Mouse (Mus musculus): ENCODE measurements at regions not wholly inside any gene's neighbourhood (a gene's known extent, or its start where the extent isn't known, plus 50 kb on each side); places are given as distances from the start of the nearest gene placed in this dataset.

GRCm38 (mm10) chr1:177643662-177644061, 86.0 kb upstream of the 1700016C15Rik start:
- ATAC-seq (ENCODE audit: insufficient read depth): no peak
- WGBS (ENCODE audit: insufficient replicate concordance): 69% methylated on average over 3 of the region's 3 CpGs
- Histone ChIP-seq H3K27me3 (no peaks in the 10 kb centered on the region), H3K4me1 (replicated peaks) (no peaks in the 10 kb centered on the region), H3K36me3 (replicated peaks) (no peaks in the 10 kb centered on the region), H3K4me3 (replicated peaks) (no peak overlapping the region), H3K9me3 (replicated peaks) (no peaks in the 10 kb centered on the region), H3K27ac (replicated peaks) (no peak overlapping the region), H3K9ac (no peak overlapping the region), H3K4me2 (no peak overlapping the region)

- Histone ChIP-seq H3K4me1 (replicated peaks) (no peaks in the 10 kb centered on the region), H3K4me3 (replicated peaks) (no peak overlapping the region), H3K27ac (replicated peaks) (no peak overlapping the region), H3K9me3 (replicated peaks) (no peaks in the 10 kb centered on the region), H3K27me3 (no peaks in the 10 kb centered on the region), H3K36me3 (replicated peaks) (no peaks in the 10 kb centered on the region), H3K9ac (no peak overlapping the region), H3K4me2 (no peak overlapping the region)
- ATAC-seq (ENCODE audit: insufficient read depth): no peak
- WGBS (ENCODE audit: insufficient replicate concordance): 54% methylated on average over 4 of the region's 4 CpGs
Measured at GRCm38 (mm10) chr1:177644214-177644613, 85.4 kb upstream of the 1700016C15Rik start.

- no peak overlapping the region for H3K27ac ChIP-seq (replicated peaks)
- WGBS (ENCODE audit: insufficient replicate concordance): 68% methylated on average over 4 of the region's 4 CpGs
- no peak overlapping the region for H3K4me2 ChIP-seq
- H3K36me3 ChIP-seq (replicated peaks): no peaks in the 10 kb centered on the region
- ATAC-seq (ENCODE audit: insufficient read depth): no peak
- H3K27me3 ChIP-seq: no peaks in the 10 kb centered on the region
- no peak overlapping the region for H3K4me3 ChIP-seq (replicated peaks)
- H3K4me1 ChIP-seq (replicated peaks): no peaks in the 10 kb centered on the region
- no peak overlapping the region for H3K9ac ChIP-seq
- no peaks in the 10 kb centered on the region for H3K9me3 ChIP-seq (replicated peaks)
Measured at GRCm38 (mm10) chr1:177645327-177645726, 84.3 kb upstream of the 1700016C15Rik start.

GRCm38 (mm10) chr1:177645897-177646535, 83.6 kb upstream of the 1700016C15Rik start:
- no peaks in the 10 kb centered on the region for H3K27me3 ChIP-seq
- WGBS (ENCODE audit: insufficient replicate concordance): 73% methylated on average over 5 of the region's 5 CpGs
- no peaks in the 10 kb centered on the region for H3K4me1 ChIP-seq (replicated peaks)
- H3K9me3 ChIP-seq (replicated peaks): no peaks in the 10 kb centered on the region
- H3K36me3 ChIP-seq (replicated peaks): no peaks in the 10 kb centered on the region
- H3K4me3 ChIP-seq (replicated peaks): no peak overlapping the region
- H3K27ac ChIP-seq (replicated peaks): no peak overlapping the region
- H3K4me2 ChIP-seq: no peak overlapping the region
- H3K9ac ChIP-seq: no peak overlapping the region
- ATAC-seq (ENCODE audit: insufficient read depth): no peak

- no peak overlapping the region for H3K9ac ChIP-seq
- no peaks in the 10 kb centered on the region for H3K36me3 ChIP-seq (replicated peaks)
- no peak overlapping the region for H3K4me2 ChIP-seq
- H3K27me3 ChIP-seq: no peaks in the 10 kb centered on the region
- H3K4me1 ChIP-seq (replicated peaks): no peaks in the 10 kb centered on the region
- no peak overlapping the region for H3K4me3 ChIP-seq (replicated peaks)
- no peak overlapping the region for H3K27ac ChIP-seq (replicated peaks)
- no peaks in the 10 kb centered on the region for H3K9me3 ChIP-seq (replicated peaks)
- no peak for ATAC-seq (ENCODE audit: insufficient read depth)
- WGBS (ENCODE audit: insufficient replicate concordance): 63% methylated on average over 1 of the region's 1 CpGs
Measured at GRCm38 (mm10) chr1:177647876-177648275, 81.7 kb upstream of the 1700016C15Rik start.

DNA sequence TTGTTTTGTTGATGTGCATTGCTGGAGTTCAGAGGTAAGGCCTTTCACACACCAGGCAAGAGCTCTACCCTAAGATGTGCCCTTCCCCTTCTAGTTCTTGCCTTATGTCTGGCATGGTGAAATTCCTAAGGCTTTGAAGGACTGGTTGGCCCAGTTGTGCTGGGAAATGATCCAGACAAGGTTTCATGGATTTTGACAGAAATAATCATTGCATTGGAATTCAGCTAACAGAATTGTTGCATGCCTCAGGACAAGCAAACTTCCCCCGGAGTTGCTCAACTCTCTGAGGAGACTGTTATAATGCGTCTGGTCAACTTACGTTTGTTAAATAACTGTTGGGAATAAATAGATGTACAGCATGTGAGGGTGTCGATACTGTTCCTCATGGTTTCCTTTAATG, 80.6 kb upstream of the 1700016C15Rik start:
- no peaks in the 10 kb centered on the region for H3K36me3 ChIP-seq (replicated peaks)
- H3K27me3 ChIP-seq: no peaks in the 10 kb centered on the region
- no peak overlapping the region for H3K9ac ChIP-seq
- no peak overlapping the region for H3K4me3 ChIP-seq (replicated peaks)
- H3K4me2 ChIP-seq: no peak overlapping the region
- no peak for ATAC-seq (ENCODE audit: insufficient read depth)
- H3K9me3 ChIP-seq (replicated peaks): no peaks in the 10 kb centered on the region
- H3K27ac ChIP-seq (replicated peaks): no peak overlapping the region
- no peaks in the 10 kb centered on the region for H3K4me1 ChIP-seq (replicated peaks)
- WGBS (ENCODE audit: insufficient replicate concordance): 66% methylated on average over 4 of the region's 4 CpGs

- Histone ChIP-seq H3K27me3 (no peaks in the 10 kb centered on the region), H3K36me3 (replicated peaks) (no peaks in the 10 kb centered on the region), H3K9me3 (replicated peaks) (no peaks in the 10 kb centered on the region), H3K4me2 (no peak overlapping the region), H3K4me3 (replicated peaks) (no peak overlapping the region), H3K27ac (replicated peaks) (no peak overlapping the region), H3K9ac (no peak overlapping the region), H3K4me1 (replicated peaks) (no peaks in the 10 kb centered on the region)
- 57% methylated on average over 5 of the region's 5 CpGs for WGBS (ENCODE audit: insufficient replicate concordance)
- ATAC-seq (ENCODE audit: insufficient read depth): no peak
Measured at GRCm38 (mm10) chr1:177651219-177651618, 78.4 kb upstream of the 1700016C15Rik start.

DNA sequence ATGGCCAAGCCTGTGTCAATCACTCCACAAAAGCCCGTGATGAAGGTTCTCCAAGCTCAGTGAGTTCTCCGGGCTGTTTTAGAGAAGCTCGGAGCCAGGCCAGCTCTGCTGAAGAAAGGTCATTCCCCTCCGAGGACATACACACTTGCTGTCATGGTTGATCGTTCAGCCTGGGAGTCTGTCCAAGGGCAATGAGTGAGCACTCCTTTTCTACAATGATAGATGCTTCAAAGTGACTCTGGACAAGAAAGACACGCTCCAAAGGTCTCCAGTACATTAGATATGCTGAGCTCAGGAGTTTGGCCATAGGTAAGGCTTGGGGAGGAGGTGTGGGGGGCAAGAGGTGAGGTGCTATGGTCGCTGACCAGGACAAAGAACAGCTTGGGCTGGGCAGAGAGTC, 66.5 kb upstream of the 1700016C15Rik start:
- WGBS (ENCODE audit: insufficient replicate concordance): 58% methylated on average over 7 of the region's 7 CpGs
- Histone ChIP-seq H3K9me3 (replicated peaks) (no peaks in the 10 kb centered on the region), H3K36me3 (replicated peaks) (no peaks in the 10 kb centered on the region), H3K9ac (no peak overlapping the region), H3K27me3 (no peaks in the 10 kb centered on the region), H3K4me3 (replicated peaks) (no peak overlapping the region), H3K27ac (replicated peaks) (no peak overlapping the region), H3K4me1 (replicated peaks) (no peaks in the 10 kb centered on the region), H3K4me2 (no peak overlapping the region)
- ATAC-seq (ENCODE audit: insufficient read depth): no peak

DNA sequence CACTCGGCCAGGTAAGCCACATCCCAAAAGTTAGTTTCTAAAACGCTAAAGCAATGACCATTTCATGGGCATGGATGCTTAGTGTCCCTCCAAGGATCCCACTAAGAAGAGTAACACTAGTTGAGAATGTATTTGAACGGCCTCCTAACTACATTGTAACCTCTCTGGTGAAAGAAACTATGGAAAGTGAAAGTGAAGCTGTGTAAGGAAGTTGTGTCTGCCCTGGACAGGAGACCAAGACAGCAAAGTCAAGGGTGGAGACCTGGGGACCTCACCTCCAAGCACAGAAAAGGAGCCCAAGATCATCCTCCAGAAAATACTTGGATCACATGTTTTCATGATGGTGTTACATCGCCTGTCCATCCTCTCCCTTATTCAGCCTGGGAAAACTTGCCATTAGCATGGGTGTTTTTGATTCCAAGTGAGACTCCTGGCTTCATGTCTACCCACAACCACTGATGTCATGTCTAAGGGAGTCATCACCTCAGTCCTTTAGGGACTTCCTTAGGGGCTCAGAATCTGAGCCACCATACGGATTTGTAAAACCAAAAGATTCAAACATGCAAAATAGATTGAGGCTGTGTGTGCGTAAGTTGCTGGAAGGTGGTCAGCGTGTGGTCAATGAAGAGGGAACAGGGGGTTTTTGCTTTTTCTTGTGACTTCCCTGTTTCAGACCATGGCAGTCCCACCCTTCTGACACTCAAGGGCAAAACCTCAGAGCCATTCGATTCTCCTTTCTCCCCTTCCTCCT, 62.4 kb upstream of the 1700016C15Rik start:
- WGBS (ENCODE audit: insufficient replicate concordance): 42% methylated on average over 8 of the region's 8 CpGs

DNA sequence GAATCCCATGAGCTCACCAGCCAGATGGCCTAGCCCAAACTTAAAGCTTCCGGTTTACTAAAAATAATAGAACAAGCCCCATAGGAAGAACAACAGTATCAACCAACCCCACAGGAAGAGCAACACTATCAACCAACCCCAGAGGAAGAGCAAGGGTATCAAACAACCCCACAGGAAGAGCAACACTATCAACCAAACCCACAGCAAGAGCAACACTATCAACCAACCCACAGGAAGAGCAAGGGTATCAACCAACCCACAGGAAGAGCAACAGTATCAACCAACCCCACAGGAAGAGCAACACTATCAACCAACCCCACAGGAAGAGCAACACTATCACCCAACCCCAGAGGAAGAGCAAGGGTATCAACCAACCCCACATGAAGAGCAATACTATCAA, 59.0 kb upstream of the 1700016C15Rik start:
- no peak overlapping the region for H3K4me3 ChIP-seq (replicated peaks)
- no peak overlapping the region for H3K4me2 ChIP-seq
- H3K4me1 ChIP-seq (replicated peaks): no peaks in the 10 kb centered on the region
- WGBS (ENCODE audit: insufficient replicate concordance): 48% methylated on average over 1 of the region's 1 CpGs
- H3K9ac ChIP-seq: no peak overlapping the region
- H3K27ac ChIP-seq (replicated peaks): no peak overlapping the region
- H3K9me3 ChIP-seq (replicated peaks): no peaks in the 10 kb centered on the region
- no peaks in the 10 kb centered on the region for H3K36me3 ChIP-seq (replicated peaks)
- H3K27me3 ChIP-seq: no peaks in the 10 kb centered on the region
- ATAC-seq (ENCODE audit: insufficient read depth): no peak

More for the DNA sequence above, 62.4 kb upstream of the 1700016C15Rik start:
- H3K4me3 ChIP-seq (replicated peaks): no peak overlapping the region
- H3K4me2 ChIP-seq: no peak overlapping the region
- ATAC-seq (ENCODE audit: insufficient read depth): no peak
- no peaks in the 10 kb centered on the region for H3K36me3 ChIP-seq (replicated peaks)
- H3K9me3 ChIP-seq (replicated peaks): no peaks in the 10 kb centered on the region
- no peak overlapping the region for H3K27ac ChIP-seq (replicated peaks)
- H3K27me3 ChIP-seq: no peaks in the 10 kb centered on the region
- no peaks in the 10 kb centered on the region for H3K4me1 ChIP-seq (replicated peaks)
- no peak overlapping the region for H3K9ac ChIP-seq

DNA sequence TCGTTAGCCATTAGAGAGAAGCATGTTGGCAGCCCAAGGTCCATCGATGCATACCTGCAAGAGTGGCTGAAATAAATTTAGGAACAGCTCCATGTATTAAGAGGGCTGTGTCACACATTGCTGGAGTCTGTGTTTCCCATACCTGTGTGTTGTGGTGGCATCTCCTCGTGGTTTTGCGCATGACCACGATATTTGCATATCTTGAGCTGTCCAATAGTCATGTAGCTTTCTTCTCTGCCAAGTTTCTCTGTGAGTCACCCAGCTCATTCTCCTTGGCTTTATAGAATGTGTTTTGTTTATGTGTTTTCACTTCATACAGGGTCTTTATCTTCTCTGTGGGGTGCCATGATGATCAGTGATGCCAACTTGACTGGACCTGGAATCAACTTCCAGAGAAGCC, 53.0 kb upstream of the 1700016C15Rik start:
- no peaks in the 10 kb centered on the region for H3K9me3 ChIP-seq (replicated peaks)
- no peak overlapping the region for H3K4me2 ChIP-seq
- no peaks in the 10 kb centered on the region for H3K36me3 ChIP-seq (replicated peaks)
- WGBS (ENCODE audit: insufficient replicate concordance): 63% methylated on average over 5 of the region's 5 CpGs
- no peak overlapping the region for H3K27ac ChIP-seq (replicated peaks)
- no peaks in the 10 kb centered on the region for H3K27me3 ChIP-seq
- H3K9ac ChIP-seq: no peak overlapping the region
- no peak for ATAC-seq (ENCODE audit: insufficient read depth)
- no peaks in the 10 kb centered on the region for H3K4me1 ChIP-seq (replicated peaks)
- H3K4me3 ChIP-seq (replicated peaks): no peak overlapping the region

DNA sequence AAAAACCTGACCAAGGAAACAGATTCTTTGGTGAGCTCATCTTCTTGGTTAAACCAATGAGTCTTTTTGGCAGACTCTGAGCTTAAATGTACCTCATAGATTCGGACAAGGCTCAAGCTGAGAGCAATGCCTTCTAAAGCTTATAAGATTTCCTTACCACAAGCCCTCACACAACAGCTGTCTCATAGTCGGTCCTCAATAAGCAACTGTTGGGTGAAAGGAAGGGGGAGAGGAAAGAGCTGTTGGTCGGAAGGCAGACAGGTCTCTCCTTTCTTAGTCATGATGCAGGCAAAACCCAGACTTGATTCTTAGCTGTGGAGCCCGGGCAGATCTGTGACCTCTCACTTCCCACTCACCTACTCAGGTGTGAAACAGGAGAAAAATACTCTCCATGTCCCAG, 50.8 kb upstream of the 1700016C15Rik start:
- Histone ChIP-seq H3K9ac (no peak overlapping the region), H3K4me2 (no peak overlapping the region), H3K9me3 (replicated peaks) (no peaks in the 10 kb centered on the region), H3K27me3 (no peaks in the 10 kb centered on the region), H3K36me3 (replicated peaks) (no peaks in the 10 kb centered on the region), H3K4me1 (replicated peaks) (no peaks in the 10 kb centered on the region), H3K4me3 (replicated peaks) (no peak overlapping the region), H3K27ac (replicated peaks) (no peak overlapping the region)
- WGBS (ENCODE audit: insufficient replicate concordance): 51% methylated on average over 4 of the region's 4 CpGs
- ATAC-seq (ENCODE audit: insufficient read depth): no peak

Measured in liver, embryonic 15.5 days (tissue).